7 mouse cellular contexts compared by ENCODE assay signal in genomic region chrX:23693443-23694400, GRCm38 (mm10). TPM values are rescaled to one million over a fixed set of nuclear protein-coding genes. Genes with fewer than 3 reads are reported as not detected.
DNase-seq lines count a peak whose midpoint lies in the region; ATAC-seq lines count a peak whose summit lies in the region.

No protein-coding gene starts in this region.

- 16% methylated on average over 26 of the region's 28 CpGs for WGBS in forebrain, embryonic 10.5 days
- 12% methylated on average over 27 of the region's 28 CpGs for WGBS in limb, embryonic 10.5 days
- WGBS in neural tube, embryonic 11.5 days, result 17% methylated on average over 27 of the region's 28 CpGs

- H3K4me2 ChIP-seq in neural tube, embryonic 11.5 days (ENCODE audit: low read depth), result peak overlapping the region; percentile 40

- peak; percentile 27 to 32 for DNase-seq in right cerebral cortex, adult 2 months (ENCODE audit: low spot score in 2 of 2)
- no peak for DNase-seq in right cerebral cortex, postnatal 10 days (ENCODE audit: low spot score in 2 of 2)
- DNase-seq in adrenal gland, postnatal 10 days, result peak; percentile 15
- no peak for DNase-seq in forebrain, embryonic 10.5 days (ENCODE audit: extremely low spot score, low spot score)
- DNase-seq in limb, embryonic 10.5 days (ENCODE audit: low spot score), result no peak
- DNase-seq in neural tube, embryonic 11.5 days (ENCODE audit: low spot score), result no peak
- no peak for DNase-seq in testis, postnatal 10 days (ENCODE audit: low spot score)

- H3K9ac ChIP-seq in neural tube, embryonic 11.5 days (ENCODE audit: low read length), result peak overlapping the region; percentile 56

- H3K4me1 ChIP-seq in forebrain, embryonic 10.5 days, result no peaks in the 10 kb centered on the region
- no peaks in the 10 kb centered on the region for H3K4me1 ChIP-seq in limb, embryonic 10.5 days
- no peaks in the 10 kb centered on the region for H3K4me1 ChIP-seq in neural tube, embryonic 11.5 days (ENCODE audit: control insufficient read depth, insufficient read depth, low read length)

- no peaks in the 10 kb centered on the region for H3K36me3 ChIP-seq in forebrain, embryonic 10.5 days (replicated peaks)
- H3K36me3 ChIP-seq in limb, embryonic 10.5 days, result no peaks in the 10 kb centered on the region
- H3K36me3 ChIP-seq in neural tube, embryonic 11.5 days (ENCODE audit: control insufficient read depth, insufficient read depth, low read length), result no peaks in the 10 kb centered on the region

- H3K27me3 ChIP-seq in forebrain, embryonic 10.5 days (ENCODE audit: poor library complexity, severe bottlenecking), result no peaks in the 10 kb centered on the region
- H3K27me3 ChIP-seq in limb, embryonic 10.5 days (ENCODE audit: low read depth, poor library complexity, severe bottlenecking), result peaks cover 11% of the 10 kb centered on the region; the same call in 1 of the 2 replicates
- no peaks in the 10 kb centered on the region for H3K27me3 ChIP-seq in neural tube, embryonic 11.5 days (ENCODE audit: control insufficient read depth, insufficient read depth, low read length)

- H3K9me3 ChIP-seq in forebrain, embryonic 10.5 days, result no peaks in the 10 kb centered on the region
- no peaks in the 10 kb centered on the region for H3K9me3 ChIP-seq in limb, embryonic 10.5 days (replicated peaks)
- no peaks in the 10 kb centered on the region for H3K9me3 ChIP-seq in neural tube, embryonic 11.5 days (ENCODE audit: control insufficient read depth, low read length)

- no peak; the same call in none of the 2 replicates for ATAC-seq in neural tube, embryonic 11.5 days (ENCODE audit: insufficient read depth, low FRiP score, low TSS enrichment)

- peak overlapping the region; percentile 85 for H3K27ac ChIP-seq in forebrain, embryonic 10.5 days
- peak overlapping the region; percentile 81 for H3K27ac ChIP-seq in limb, embryonic 10.5 days
- peak overlapping the region; percentile 76; the same call in 1 of the 2 replicates for H3K27ac ChIP-seq in neural tube, embryonic 11.5 days (ENCODE audit: low read depth, low read length)

- peak overlapping the region; percentile 65 for H3K4me3 ChIP-seq in forebrain, embryonic 10.5 days
- H3K4me3 ChIP-seq in limb, embryonic 10.5 days, result peak overlapping the region; percentile 62
- H3K4me3 ChIP-seq in neural tube, embryonic 11.5 days (ENCODE audit: low read depth, low read length), result peak overlapping the region; percentile 52

RNA-seq across cellular contexts. Expression of gene Wdr44, which starts 0.9 kb away (rescaled TPM):
- 1 to 10 TPM; 7.7 to 9.4 TPM for total RNA-seq in adrenal gland, postnatal 10 days (2021)
- 4.9 and 5.1 TPM in 2 replicates for polyA plus RNA-seq in forebrain, embryonic 10.5 days (2016; fragmentation: Nextera tagmentation; extraction: Ambion mirVana)
- 2.6 and 3.6 TPM in 2 replicates for polyA plus RNA-seq in limb, embryonic 10.5 days (2016; fragmentation: Nextera tagmentation; extraction: Ambion mirVana)
- 8.7 and 9.3 TPM in 2 replicates for polyA plus RNA-seq in neural tube, embryonic 11.5 days (2014; fragmentation: Nextera tagmentation; extraction: Ambion mirVana)

Comparison
In these comparisons a context has a peak if more than half of its experiments do, and no peak if none do; other contexts are left out.
1. DNase-seq: peak in right cerebral cortex, adult 2 months (2 of 2) and adrenal gland, postnatal 10 days (single experiment); none in right cerebral cortex, postnatal 10 days (0 of 2), forebrain, embryonic 10.5 days (single experiment), limb, embryonic 10.5 days (single experiment), neural tube, embryonic 11.5 days (single experiment) and testis, postnatal 10 days (single experiment).
2. Peak in every context shown above with its lines, with median percentiles within 50 percentile points of each other: H3K27ac ChIP-seq and H3K4me3 ChIP-seq.